Mouse (Mus musculus) lung, postnatal 36 days (tissue): Measurements from ENCODE around the gene Serinc3.
A peak's percentile ranks its signal among the peaks of the same experiment; 100 is the strongest.
"Not testable (repeated sequence)": the region's sequence is repeated elsewhere in the genome, so short reads cannot be mapped to it uniquely, and the experiment has no call there.

Experiments
- DNase-seq: peaks from one replicate; pipeline ENCODE4 v3.0.0; 2022; ENCODE audit warnings: mixed read lengths

Gene Serinc3

DNA sequence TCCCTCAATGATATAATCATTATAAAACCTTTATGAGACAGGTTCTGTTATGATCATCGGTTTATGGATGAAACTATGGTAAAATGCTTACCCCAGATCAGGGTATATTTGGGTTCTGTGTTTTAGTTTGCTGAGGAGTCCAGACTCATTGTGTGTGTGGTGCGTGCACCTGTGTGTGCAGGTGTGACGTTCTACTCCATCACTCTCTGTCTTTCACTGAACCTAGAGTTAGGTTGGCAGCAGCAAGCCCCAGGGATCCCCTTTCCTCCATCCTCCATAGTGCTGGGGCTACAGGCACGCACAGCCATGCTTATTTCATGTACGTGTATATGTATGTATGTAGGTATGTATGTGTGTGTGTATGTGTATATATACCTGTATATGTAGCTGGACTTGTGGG lies 17.1 kb upstream of the Serinc3 start:
- no peak for DNase-seq

DNA sequence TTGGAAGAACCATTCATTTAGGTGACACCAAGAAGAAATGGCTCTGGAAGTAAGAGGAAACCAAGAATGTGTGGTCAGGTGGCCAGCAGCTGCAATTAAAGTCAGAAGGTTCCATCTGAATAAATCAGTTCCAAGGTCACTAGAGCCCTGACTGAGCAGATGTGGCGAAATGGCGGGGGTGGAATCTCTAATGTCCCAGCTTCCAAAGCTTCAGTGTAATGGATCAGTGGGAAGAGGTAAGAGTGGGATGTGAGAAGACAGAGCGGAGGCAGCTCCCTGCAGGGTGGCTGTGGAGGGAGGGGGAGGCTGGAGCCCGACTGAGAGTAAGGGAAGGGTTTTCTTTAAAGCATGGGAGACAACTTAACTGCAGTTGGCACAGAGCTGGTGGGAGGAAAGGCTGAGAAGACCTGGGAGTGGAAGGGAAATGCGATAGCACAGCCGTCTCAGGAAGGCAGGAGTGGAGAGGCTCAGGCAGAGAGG lies 16.5 kb upstream of the Serinc3 start:
- DNase-seq = no peak

DNA sequence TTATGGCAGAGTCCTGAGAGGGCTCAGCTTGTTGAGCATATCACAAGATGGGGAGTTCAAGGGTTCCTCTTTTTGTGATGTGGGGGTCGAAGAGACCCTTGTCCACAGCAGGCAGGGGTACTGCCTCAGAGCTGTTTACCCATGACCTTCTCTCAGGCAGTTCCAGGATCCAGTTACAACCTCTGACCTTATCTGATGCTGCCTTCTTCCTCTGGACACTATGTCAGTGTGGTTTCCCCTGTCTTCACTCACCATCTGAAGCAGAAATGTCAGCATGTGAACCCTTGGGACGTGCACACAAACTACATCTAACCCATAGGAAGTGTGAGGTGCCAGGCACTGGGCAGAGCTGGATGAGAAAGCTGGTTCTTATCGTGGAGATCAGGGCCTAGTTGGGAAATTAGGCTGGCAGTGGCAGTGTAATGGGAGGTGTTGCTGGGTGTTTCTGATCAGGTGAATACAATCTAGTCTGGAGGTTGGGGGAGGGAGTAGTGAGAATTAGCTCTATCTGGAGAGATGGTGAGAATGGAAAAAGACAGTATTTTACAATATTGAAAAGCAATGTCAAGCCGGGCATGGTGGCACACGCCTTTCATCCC lies 15.3 kb upstream of the Serinc3 start:
- no peak for DNase-seq

DNA sequence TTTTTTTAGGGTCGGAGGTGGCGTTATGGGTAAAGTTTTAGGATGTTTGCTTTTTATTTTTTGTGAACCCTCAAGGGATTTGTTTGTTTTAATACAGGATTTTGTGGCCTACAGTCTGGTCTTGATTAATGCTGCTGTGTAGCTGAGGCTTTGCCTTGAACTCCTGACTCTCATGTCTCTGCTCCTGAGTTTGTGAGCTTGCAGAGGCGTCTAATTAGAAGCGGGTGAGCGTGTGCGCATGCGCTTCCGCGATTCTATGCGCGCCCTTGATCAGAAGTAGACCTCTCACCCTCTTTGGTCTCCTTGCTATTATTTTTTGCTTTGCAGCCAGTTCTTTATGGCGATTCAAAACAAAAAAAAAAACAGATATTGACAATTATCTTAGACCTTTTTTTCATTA lies 14.5 kb upstream of the Serinc3 start:
- DNase-seq = no peak

DNA sequence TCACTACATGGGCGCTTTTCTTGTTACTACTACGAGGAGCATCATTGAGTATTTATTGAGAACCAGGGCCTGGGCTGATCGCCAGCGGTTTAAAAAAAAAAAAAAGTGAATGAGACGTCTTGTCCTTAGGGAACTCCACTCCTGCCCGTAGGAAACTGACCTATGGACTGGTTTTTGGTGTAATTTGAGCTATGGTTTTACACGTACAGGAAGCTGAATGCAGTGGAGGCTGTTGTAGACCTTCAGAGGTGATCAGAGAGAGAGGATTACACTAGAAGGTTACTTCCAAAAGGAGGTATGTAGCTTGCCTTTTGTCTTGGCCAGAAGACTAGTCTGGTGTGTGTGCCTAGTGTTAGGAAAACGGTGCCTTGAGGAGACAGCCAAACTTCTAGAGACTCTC lies 14.0 kb upstream of the Serinc3 start:
- DNase-seq = peak; percentile 83

DNA sequence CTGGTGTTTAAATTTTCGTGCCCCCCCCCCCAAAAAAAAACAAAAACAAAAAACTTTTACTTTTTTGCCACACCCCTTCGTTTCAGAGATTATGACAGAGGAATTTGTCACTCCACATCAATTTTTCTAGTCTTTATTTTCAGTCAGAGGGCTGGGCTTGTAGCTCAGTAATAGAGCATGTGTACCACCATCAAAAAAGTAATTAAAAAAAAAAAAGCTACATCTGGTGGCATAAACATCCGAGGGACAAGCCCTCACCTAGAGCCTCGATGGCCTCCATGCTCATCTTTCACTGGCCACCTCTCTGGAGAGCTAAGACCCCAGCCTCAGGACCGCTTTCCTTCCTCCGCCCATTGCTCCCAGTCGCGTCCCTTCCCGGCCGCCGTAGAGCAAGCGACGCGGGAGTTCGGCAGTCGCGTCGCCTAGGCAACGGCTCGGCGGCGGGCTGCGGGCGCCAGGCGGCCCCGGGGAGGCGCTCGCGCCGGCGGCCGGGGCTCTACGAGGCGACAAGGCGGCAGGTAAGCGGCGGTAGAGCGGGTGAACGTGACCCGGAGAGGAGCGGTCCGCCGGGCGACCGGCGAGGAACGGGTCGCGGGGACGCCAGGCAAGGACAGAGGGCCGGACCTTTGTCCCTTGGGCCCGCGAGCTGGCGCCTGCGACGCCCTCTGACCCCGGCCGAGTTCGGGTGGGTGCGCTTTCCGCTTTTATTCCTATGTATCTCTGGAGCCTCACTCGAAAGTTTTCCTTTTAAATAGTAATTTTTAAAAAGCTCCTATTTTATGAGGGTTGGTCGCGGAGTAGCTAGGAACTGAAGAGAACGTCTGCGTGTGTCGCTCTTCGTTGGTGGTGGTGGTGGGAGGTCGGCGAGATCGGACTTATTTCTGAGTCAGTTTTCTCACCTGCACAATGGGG lies 13.3 kb upstream of the Serinc3 start, which contains the start of gene Pkig:
Gene Pkig (plus strand): TSS at position 412 of the 912 bp plus-strand sequence.
- peak; percentile 84 for DNase-seq

DNA sequence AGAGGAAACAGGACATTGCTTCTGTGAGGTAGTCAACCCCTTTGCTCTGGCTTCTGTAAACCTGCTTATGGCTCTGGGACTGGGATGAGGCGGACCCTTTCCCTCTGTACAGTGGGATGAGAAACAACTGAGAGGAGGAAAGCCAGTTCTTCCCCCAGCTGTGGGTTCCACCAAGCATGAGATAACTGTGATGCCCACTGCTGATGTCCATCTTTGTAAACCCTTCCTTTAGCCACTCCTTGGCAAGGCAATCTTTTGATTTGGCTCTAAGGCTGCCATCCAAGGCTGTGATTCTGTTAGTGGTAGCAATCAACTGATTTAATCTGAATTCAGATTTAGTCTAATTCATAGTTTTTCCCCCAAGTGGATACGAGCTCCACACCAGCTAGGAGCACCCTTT lies 12.6 kb upstream of the Serinc3 start:
- no peak for DNase-seq

DNA sequence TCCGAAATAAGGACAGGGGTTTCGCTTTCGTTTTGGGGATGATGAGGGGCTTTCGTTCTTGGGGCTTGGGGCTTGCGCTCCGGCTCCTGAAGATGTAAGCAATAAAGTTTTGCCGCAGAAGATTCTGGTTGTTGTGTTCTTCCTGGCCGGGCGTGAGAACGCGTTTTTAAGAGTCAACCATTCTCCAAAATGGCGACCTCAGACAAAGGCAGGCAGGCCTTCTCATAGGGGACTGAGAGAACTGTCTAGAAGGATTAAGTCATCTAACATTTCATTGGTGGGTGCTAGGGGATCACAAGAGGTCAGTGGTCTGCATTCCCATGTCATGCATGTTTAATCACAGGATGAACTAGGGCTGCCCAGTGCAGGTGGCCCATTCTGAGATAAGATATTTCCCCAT lies 10.8 kb upstream of the Serinc3 start:
- DNase-seq = not testable (repeated sequence)

DNA sequence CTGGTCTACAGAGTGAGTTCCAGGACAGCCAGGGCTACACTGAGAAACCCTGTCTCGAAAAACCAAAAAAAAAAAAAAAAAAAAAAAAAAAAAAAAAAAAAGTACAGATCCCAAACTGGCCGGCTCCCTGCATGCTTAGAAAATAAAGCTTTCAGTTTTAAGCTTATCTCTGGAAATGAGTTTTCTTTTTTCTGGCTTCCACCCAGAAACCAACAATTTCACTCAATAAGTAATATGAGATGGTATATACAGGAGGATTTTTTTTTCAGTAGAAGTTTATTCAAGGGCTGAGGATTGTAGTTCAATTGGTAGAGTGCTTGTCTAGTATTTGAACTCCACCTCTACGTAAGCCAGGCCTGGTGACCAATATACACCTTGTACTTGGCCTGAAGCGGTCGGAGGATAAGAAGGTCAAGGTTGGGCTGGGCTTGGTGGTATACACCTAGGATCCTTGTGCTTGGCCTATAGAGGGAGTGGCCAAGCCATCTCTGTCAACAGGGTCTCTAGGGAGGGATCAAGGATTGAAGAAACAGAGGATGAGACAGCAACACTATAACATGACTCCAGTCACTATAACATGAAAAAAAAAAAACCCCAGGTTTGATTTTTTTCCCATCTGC lies 1.6 kb upstream of the Serinc3 start:
- DNase-seq = no peak

DNA sequence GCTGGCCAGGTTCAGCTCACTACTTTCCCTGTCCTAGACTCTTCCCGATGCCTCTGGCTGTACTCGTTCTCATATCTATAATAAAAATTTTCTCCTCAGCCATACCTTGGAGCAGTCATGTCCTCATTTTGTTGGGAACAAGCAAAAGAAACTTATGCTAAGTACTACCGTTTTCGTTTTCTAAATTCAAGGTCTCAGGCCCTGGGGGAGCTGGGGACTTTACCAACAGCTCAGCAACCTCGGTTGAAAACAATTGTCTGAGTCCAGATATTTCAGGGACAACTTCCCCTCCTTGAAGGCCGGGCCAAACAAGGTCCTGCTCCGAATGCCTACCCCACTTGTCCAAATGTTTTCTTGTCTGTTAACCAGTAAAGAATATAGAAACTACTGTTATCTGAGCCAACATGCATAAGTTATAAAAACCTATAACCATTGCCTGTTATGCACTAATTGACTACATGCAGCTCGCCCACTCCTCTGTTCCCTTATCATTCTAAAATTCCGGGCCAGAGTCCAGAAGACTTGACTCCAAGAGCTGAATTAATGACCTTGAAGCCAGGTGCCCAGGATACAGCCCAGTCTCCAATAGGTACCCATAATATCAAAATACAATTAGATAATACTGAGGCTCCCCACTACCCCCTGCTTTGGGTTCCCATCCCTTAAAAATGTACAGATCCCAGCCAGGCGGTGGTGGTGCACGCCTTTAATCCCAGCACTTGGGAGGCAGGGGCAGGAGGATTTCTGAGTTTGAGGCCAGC lies 949 bp upstream of the Serinc3 start:
- DNase-seq = no peak

DNA sequence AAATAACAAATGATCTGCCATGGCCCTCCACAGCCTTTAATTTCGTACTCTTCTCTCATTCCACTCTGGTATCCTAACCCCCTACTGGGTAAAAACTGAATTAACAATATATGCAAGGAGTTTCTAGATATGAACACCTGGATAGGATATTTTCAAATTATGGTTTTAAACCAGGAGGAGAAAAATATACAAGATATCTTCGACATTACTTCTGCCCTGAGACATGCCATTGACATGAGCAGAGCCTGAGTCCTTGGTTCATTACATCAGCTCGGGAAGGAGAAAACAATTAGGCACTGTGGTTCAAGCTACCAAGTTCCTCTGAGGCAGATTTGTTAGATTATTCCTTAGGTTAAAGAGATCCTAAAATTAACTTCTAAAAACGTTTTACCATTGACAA lies 884 bp downstream of the Serinc3 start:
- DNase-seq = no peak

DNA sequence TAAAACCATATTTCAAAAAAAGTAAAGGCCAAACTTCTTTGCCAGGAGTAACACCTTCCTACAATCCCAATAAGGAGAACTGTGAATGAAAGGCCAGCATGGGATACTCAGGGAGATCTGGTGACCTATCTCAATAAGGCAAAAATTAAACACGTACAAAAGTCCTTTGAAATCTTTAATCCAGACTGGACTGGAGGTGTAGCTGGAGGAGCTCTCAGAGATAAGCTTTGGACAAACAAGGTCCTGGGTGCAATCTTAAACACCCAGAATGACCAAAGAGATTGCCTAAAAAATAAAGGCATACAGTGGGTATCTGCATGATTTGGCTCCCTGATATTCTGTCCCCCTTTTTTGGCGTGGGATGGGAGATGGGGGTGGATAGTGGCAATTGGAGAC lies 1.4 kb downstream of the Serinc3 start:
- DNase-seq = no peak

DNA sequence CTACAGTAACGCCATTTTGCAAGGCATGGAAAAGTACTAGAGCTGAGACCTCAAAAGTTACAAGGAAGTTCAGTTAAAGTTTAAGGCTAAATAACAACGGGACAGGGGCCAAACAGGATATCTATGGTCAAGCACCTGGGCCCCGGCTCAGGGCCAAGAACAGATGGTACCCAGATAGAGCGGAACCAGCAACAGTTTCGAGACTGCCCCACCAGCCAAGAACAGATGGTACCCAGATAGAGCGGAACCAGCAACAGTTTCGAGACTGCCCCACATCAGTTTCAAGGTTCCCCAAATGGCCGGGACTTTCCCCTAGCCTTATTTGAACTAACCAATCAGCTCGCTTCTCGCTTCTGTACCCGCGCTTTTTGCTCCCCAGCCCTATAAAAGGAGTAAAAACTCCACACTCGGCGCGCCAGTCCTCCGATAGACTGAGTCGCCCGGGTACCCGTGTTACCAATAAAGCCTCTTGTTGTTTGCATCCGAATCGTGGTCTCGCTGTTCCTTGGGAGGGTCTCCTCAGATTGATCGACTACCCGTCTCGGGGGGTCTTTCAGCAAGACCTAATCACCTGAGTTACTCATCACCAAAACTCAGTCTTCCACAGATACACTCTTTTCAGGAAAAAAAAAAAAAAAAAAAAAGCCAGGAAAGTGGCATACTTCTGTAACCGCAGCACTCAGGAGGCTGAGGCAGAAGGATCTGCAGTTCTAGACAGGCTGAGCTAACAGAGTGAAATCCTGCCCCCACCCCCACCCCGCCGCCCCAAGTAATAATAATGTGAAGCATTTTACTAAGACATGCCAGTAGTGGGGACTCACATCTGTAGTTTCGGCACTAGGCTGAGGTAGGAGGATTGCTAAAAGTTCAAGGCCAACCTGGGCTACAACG lies 2.0 kb downstream of the Serinc3 start:
- peak; percentile 91 for DNase-seq

DNA sequence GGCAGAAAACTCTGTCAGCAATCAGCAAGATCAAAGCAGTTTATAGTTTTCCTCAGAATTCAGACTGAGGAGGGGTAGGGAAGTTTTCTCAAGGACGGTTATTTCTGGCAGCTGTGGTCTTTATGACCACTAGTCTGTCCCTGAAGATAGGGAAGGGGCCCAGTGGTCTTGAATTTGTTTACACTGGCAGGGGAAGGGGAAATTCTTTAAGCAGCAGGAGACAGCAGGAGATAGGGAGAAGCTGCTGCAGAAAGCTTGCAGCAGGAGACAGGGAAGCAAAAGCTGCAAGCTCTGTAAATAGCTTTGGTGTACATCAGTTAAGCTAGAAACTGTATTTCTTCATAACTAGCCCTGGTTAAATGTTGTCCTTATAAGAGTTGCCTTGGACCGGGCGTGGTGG lies 3.2 kb downstream of the Serinc3 start:
- no peak for DNase-seq

DNA sequence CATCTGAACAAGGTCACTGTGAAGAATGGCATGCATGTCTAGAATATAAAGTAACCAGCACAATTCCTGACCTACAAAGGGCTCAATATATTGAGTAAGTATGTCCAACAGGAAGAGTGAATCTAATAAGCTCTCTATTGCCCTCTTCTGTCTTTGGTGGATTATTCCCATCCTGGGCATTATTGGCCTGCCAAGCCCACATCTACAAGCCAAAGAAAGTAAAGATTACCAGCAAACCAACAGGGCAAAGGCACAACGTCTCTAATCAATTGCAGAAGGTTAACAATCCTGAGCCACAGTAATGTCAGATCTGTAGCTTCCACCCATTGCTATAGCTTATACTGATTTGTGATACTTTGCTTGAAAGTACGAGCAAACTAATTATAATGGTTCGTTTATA lies 4.4 kb downstream of the Serinc3 start:
- no peak for DNase-seq

DNA sequence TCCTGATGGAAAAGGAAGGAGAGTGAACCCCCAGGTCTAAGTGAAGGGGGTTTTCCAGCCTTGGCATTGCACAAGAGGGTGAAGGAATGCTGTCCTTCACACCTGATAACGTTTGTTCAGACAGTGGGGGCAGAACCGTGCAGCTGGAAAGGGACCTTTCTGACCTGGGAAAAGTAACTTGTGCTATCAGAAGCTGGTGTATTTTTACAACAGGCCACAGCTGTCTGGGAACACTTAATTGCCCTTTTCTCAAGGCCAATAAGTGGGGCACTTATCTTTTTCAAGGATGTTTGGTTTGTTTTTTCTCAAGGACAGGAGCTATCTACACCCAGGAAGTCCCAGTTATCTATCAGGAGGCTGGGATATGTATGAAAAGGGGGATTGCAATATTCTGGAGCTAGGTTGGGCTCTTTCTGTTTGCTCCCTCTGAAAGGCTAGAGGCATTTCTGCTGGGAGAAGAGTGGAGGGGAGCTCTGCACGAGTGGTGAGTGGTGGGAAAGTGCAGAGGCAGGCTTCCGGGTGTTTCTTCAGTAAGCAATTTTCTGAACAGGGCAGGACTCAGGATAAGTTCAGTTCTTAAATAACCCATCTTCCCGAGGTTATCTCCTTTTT lies 7.2 kb downstream of the Serinc3 start:
- no peak for DNase-seq

DNA sequence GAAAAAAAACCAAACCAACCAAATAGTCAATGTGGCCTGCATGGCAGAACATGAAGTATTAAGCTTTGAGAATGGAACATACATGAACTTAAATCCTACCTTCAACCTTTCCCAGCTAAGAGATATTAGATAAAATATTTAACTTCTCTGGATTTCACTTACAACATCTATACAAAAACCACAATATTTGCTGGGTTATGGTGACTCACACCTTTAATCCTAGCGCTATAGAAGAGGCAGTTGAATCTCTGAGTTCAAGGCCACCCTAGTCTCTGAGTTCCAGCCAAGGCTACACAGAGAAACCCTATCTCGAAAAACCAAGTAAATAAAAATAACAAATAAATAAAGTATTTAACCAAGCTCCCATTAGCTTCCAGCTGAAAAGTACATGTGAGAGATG lies 8.9 kb downstream of the Serinc3 start:
- DNase-seq = no peak

DNA sequence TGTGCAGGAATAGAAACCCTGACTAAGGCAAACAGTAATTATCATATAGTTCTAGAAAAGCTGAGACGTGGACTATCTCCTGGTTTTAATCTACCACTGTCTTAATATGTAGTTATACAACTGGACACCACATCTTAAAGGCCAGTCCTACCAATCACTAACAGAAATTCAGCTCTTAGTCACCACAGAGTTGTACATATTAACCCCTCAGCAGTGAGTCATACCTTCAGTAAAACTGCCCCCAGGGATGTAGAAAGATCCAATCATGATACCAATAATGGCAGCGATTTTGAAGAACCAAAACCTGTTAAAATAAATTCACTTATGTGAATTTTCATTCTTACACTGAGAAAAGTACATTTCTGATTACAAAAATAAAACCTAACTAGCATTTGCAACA lies 10.7 kb downstream of the Serinc3 start:
- no peak for DNase-seq

DNA sequence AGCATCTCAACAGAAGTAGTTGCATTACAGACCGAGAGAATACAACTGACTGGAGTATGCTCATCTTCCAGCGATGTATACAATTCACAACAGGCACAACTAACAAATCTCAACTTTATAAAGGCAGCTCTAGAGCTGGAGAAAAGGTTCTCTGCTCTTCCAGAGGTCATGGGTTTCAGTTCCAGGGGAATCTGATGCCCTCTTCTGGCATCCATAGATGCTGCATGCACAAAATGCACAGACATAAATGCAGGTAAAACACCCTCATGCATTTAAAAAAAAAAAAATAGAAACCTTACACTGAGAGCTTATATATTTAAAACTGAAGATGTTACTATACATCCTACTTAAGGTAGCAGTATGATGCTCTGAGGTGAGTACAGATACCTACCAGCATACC lies 13.2 kb downstream of the Serinc3 start:
- no peak for DNase-seq

DNA sequence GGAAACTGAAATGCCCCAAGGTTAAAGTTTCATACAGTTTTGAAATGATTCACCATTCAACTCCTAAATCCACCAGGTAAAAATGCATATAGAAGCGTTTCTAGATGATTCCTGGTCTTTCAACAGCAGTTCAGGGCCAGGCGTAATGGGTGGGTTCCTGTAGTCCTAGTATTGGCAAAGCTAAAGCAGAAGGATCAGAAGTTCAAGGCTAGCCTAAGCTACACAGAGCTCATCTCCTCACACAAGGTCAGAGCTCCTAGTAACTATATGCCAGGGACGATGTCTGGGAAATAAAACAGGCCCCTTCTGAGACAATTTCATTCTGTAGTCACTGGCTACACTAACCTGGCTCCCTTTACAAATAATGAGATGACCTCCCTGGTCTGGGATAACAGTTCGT lies 13.7 kb downstream of the Serinc3 start:
- DNase-seq = no peak

DNA sequence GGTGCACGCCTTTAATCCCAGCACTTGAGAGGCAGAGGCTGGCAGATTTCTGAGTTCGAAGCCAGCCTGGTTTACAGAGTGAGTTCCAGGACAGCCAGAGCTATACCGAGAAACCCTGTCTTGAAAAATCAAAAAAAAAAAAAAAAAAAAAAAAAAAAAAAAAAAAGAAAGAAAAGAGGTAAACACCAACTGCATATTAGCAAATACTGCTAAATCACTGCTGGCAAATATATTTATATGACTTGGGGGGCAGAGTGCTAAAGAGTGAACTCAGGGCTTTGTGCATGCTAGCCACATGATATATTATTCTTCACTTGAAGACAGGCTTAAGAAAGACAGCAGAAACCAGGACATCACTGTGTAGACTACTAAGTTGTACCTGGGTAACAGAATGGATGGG lies 23.5 kb downstream of the Serinc3 start:
- DNase-seq = not testable (repeated sequence)

DNA sequence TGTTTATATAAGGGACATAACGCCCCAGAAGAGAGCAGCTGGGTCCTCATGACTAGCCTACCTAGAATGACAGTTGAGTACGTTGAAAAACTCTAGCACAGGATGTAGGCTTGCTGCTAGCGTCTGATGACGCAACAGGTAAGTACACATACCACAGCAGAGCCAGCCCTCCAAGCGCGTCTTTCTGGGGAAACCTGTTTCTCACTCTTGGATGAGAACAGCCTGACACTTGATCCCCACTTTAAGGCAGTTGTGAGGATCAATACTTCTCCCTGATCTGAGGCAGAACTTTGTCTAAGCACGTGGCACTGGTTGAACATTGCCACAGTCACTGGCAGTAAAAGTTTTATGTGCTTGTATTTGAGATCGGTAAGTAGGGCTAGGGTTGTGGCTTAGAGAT lies 24.5 kb downstream of the Serinc3 start:
- peak; percentile 79 for DNase-seq
